Mouse (Mus musculus): ENCODE data around the gene Tubb5. TPM values are rescaled to one million over a fixed set of nuclear protein-coding genes. Genes with fewer than 3 reads are reported as not detected.
A peak's percentile ranks its signal among the peaks of the same experiment; 100 is the strongest.
"Not testable (repeated sequence)": the region's sequence is repeated elsewhere in the genome, so short reads cannot be mapped to it uniquely, and the experiment has no call there.

Tubb5 gene
- total RNA-seq, 2 experiments from 2014 or later, result 771 to 797 TPM

DNA sequence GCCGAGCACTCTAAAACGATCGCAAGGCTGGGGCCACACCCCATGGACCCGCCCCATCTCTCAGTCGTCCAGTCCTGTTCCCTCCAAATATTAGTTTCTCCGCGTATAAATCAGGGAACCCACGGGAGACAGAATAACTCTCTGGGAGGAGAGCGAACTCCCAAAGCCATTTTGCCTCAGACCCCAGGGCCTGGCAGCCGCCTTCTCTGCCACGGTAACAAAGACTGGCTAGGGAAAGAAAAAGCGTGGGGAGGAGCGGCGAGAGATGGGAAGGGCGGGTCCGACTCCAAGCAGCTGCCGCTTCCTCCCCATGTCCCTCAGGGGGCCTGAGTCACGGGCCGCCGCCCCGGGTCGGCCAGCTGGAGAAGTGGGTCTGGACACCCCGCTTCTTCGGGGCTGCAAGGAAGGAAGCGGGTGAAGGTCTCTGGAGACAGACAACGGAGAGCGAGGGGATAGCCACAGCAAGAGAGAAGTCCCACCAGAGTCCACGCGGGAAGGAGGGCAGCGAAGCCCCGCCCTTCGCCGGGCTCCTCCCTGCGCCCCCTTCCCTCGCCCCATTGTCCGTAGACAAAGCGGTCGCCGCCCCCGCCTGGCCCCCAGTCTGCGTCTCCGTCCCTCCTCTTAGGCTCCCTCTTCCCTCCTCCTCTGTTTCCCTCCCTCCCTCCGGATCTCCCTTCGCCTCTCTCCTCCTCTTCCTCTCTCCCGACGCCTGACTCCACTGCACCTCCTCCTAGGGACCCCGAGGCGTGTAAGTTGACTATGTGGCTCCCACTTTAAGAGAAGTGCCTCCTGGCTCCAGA lies 27.6 kb upstream of the Tubb5 start, which contains the start of gene Ppp1r18:
Gene Ppp1r18, plus strand, starts transcription at position 113 of the 800 bp plus-strand sequence.
- intact Hi-C loops (cut with DNase I), result loop anchor here (2.0 kb wide), 1 partner anchor 29 kb away; no protein-coding TSS in a partner anchor
- DNase-seq (ENCODE audit: low spot score in 2 of 2), result peak in 1 of 2 experiments; percentile 38

DNA sequence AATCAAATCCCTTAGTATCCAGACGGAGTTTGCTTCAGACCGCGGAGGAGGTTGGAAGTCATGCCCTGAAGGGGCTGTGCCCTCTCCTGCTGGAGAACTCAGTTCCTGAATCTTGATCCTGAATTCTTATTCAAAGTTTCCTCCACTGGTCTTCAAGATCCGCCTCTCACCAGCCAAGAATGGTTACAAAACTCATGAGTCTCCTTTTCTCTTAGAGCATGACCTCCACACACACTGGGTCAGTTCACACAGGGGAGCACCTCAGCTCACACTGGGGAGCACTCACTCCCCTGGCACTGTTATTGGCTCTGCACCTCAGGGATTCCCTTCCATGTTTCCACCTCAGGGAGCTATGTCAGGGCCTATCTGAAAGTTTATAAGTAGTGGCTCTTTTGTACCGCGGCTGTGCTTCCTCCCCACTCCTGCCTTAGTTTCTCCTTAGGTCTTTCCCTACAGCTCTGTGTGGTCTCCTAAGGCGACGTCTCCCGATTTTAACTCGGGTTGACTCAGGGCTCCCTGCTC lies 26.8 kb upstream of the Tubb5 start:
- intact Hi-C loops (cut with DNase I), result no loop called here
- no peak for DNase-seq (ENCODE audit: low spot score in 2 of 2)

DNA sequence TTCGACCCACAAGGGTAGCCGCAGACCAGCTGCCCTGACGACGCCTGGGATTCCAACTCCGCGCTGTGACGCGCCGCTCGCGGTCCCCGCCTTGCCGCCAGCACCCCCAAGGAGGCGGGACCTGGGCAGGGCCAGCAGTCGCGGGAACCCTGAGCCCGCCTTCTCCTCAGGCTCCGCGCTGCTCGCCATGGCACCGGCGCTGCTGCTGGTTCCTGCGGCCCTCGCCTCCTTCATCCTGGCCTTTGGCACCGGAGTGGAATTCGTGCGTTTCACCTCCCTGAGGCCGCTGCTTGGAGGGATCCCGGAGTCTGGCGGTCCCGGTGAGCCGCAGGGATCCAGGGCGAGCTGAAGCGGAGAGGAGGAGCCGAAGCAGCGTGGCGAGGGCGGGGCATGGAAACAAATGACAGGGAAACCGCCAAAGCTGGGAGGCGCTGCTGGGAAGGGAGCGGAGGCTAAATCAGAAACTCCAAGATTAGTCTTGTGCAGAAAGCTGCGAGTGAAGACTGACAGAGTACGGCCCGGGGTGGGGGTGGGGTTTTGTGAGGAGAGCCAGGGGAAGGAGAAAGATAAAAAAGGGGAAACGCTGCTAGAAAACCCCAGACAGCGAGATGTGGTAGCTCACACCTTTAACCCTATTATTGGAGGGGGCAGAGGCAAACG lies 23.2 kb upstream of the Tubb5 start, which contains the start of gene Nrm:
Gene Nrm, plus strand, starts transcription at position 121 of the 660 bp plus-strand sequence.
- DNase-seq (ENCODE audit: low spot score in 2 of 2), result peak; percentile 86 to 87
- intact Hi-C loops (cut with DNase I), result no loop called here

DNA sequence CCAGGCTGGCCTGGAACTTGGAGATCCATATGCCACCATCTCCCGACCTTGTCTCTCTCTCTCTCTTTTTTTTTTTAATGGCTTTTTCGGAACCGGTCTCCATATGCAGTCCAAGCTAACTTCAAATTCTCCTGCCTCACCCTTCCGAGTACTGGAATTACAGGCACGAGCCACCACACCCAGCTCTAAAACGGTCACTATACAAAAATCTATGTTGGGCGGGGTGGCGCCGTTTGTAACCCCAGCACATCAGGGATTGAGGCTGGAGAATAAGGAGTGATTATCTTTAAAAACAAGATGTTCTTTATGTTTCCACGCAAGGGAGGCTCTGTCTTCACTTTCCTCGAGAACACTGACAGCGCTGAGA lies 22.7 kb upstream of the Tubb5 start:
- no peak for DNase-seq (ENCODE audit: low spot score in 2 of 2)
- intact Hi-C loops (cut with DNase I), result no loop called here

DNA sequence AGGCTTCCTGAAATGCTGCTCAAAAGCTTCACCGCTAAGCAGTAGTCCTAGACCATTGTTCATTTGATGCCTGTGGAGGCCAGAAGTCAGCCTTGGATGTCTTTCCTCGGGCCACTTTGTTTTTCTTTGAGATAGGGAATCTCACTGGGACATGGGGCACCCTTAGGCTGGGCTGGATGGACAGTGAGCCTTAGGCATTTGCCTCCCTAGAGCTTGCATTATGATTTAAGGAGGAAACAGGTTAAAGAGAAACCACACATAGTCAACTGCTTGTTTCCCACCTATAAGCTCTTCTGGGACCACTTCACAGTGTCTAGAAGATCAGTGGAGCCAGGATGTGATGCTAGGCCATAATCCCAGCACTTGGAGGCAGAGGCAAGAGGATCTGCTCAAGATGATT lies 21.7 kb upstream of the Tubb5 start:
- intact Hi-C loops (cut with DNase I), result no loop called here
- DNase-seq (ENCODE audit: low spot score in 2 of 2), result no peak

DNA sequence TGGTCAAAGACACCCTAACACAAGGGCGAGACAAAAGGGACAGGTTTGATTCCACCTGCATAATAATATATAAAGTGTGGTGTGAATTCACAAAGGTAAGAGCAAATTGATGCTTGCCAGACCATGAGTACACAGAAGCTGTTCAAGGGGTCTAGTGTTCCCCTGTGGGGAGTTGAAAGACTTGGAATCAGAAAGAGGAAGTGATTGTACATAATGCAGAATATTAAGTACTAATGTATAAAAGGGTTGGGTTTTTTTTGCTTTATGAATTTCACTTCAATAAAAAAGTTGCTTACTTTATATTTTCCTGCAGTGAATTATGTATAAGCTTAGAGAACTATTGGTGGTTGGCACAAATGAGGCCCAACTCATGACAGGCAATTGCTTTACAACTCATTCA lies 21.3 kb upstream of the Tubb5 start:
- intact Hi-C loops (cut with DNase I), result no loop called here
- DNase-seq (ENCODE audit: low spot score in 2 of 2), result no peak

DNA sequence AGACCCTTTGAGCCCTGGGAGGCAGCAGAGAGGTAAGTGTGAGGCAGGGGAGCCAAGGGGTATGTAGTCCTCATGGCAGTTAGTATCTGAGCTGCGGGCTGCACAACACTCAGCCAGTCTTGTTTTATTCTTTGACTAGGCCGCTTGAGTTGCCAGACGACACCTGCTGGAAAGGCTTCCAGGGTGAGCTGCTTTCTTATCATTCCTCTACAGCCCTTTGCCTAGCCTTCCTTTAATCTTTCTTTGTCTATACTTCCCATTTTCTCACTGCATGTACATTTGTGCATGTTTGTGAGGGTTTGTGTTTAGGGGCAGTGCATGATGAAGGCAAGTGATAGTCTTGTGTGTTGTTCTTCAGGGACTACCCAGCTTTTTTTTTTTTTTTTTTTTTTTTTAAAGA lies 12.9 kb upstream of the Tubb5 start:
- no peak for DNase-seq (ENCODE audit: low spot score in 2 of 2)
- intact Hi-C loops (cut with DNase I), result no loop called here

DNA sequence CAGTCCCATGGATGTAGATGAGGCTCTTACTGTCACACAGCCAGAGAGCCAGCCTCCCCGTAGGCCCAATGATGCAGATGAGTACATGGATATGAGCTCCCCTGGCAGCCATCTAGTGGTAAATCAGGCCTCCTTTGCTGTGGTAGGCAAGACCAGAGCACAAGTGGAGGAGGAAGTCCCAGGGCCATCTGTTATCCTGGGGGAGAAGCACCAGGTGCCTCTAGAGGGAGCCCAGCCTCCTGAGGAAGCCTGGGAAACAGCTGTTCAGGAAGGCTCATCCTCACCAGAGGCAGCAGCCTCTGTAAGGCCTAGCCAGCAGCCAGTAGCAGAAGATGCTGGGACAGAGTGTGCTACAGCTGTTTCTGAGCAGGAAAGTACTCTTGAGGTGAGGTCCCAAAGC lies 10.0 kb upstream of the Tubb5 start:
- intact Hi-C loops (cut with DNase I), result no loop called here
- no peak for DNase-seq (ENCODE audit: low spot score in 2 of 2)

DNA sequence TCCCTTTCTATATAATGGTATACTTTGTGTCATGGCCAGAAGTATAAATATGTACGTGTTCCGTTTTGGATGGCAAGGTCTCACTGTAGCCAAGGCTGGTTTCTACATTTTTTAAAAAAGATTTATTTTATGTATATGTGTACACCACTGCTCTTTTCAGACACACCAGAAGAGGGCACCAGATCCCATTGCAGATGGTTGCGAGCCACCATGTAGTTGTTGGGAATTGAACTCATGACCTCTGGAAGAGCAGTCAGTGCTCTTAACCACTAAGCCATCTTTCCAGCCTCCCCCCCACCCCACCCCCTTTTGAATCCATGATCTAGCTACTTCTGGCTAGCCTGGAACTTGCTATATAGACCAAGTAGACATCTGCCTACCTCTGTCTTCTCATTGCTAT lies 5.4 kb upstream of the Tubb5 start:
- DNase-seq (ENCODE audit: low spot score in 2 of 2), result no peak
- intact Hi-C loops (cut with DNase I), result no loop called here

DNA sequence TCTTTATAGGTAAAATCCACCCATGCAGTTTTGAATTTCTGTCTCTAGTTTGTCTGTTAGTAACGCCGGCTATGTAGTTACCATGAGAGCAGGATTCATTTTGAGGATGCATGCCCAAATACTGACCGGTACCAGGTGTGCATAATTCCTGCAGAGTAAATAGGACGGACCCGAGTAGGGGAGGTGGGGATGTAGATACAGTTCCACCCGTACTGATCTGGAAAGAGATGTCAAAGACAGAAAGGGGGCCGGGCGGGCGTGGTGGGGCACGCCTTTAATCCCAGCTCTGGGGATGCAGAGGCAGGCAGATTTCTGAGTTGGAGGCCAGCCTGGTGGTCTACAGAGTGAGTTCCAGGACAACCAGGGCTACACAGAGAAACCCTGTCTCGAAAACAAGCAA lies 3.9 kb upstream of the Tubb5 start:
- no peak for DNase-seq (ENCODE audit: low spot score in 2 of 2)
- intact Hi-C loops (cut with DNase I), result no loop called here

DNA sequence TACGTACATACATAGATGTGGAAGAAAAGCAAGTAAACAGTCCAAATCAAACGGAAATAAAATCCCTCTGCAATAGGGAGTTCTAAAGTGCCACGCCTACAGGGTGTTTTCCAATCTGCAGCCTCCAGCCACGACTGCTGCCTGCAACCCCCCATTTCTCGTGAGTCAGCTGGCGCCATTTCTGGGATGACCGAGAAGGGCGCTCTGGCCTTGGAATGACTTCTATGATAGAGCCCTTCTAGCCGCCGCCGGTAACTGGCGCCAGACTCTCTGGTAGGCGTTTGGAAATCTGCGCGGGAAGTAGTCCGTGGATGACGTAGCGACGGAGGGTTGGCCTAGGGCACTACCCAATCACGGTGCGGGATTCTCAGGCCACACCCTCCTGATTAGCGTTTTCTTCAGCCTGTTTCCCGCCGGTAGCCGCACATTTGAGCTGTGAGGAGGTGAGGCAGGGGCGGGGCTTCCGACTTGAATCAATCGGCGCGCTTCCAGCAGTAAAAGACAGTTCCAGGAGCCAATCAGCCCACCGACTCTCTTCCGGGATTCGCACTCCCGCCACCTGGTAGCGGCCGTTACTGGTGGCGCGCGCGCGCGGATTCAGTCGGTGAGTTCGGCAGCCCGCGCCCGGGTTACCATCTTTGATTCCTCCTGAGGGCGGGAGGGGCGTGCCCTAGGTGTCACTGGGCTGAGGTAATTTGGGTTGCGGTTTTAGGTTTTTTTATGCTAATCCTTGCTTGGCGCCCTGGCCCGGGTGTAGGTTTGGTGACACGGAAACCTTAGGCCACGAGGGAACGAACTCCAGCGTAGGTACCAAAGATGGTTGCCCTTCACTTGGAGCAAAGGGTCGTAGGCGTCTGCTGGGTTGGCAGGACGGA lies 3.2 kb upstream of the Tubb5 start, which contains the start of gene Mdc1:
Gene Mdc1, plus strand, starts transcription at position 440 of the 875 bp plus-strand sequence.
- intact Hi-C loops (cut with DNase I), result no loop called here
- DNase-seq (ENCODE audit: low spot score in 2 of 2), result peak; percentile 99 to 100

DNA sequence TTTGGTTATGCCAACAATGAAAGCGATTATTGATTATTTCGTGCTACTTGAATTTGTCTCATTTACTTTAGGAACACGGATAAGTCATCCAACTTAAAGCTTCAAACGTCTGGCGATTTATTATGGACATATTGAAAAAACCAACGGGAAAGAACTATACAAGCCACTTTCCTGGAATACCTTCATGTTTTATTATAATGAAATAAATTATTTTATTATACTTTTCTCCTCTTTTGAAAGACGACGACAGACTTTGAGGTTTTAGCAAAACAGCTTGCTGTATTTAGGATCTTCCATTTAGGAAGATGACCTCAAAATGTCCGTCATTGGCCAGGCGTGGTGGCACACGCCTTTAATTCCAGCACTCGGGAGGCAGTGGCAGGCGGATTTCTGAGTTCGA lies 2.5 kb upstream of the Tubb5 start:
- DNase-seq (ENCODE audit: low spot score in 2 of 2), result no peak
- intact Hi-C loops (cut with DNase I), result no loop called here

DNA sequence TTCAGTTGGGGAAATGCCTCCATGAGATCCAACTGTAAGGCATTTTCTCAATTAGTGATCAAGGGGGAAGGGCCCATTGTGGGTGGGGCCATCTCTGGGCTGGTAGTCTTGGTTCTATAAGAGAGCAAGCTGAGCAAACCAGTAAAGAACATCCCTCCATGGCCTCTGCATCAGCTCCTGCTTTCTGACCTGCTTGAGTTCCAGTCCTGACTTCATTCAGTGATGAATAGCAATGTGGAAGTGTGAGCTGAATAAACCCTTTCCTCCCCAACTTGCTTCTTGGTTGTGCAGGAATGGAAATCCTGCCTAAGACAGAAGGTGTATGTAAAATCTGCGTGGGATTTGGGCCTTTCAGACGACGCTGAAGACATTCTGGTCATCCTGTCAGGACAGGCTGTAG lies 896 bp upstream of the Tubb5 start:
- DNase-seq (ENCODE audit: low spot score in 2 of 2); intact Hi-C loops (cut with DNase I): not testable (repeated sequence)

DNA sequence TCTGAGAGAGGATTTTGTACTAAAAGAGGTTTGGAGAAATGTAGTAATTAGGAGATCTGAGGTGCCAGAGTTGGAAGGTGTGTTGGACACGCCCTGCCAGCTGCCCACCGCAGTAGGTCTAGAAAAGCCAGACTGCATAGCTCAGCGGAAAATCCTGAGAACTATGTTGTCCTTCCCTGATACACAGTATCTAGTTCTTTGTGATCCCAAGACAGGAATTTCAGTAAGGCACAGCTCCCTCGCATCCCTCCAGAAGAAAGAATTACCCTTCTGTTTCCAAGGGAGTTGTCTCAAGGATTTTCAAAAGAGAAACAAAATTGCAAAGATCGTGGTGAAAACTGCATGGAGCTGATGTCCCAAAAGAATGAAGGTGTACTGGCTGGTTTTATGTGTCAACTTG lies 464 bp upstream of the Tubb5 start:
- no peak for DNase-seq (ENCODE audit: low spot score in 2 of 2)

DNA sequence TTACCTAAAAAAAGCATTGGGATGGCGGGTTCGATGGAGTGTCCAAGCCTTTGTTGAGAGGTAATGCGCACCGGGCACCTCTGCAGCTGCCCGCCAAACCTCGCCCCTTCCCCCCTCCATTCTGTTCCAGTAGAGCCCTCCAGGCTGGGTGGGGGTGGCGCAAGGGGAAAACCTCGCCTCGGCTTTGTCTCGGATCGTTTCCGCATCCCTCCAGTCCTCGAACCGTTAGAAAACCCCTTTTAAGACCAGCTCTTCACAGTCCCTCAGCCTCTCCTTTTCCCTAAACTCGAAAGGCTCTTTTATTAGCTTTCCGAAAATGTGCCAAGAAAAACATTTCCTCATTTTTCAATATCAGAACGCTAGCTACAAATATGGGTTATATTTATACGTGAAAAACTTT lies 619 bp downstream of the Tubb5 start:
- peak in 1 of 2 experiments; percentile 56 for DNase-seq (ENCODE audit: low spot score in 2 of 2)
- intact Hi-C loops (cut with DNase I), result loop anchor here (2.0 kb wide), 2 partner anchors 29 to 79 kb away; partner anchors contain the start of genes Mrps18b and Ppp1r10

More for the DNA sequence above, 464 bp upstream of the Tubb5 start:
- intact Hi-C loops (cut with DNase I), result no loop called here

DNA sequence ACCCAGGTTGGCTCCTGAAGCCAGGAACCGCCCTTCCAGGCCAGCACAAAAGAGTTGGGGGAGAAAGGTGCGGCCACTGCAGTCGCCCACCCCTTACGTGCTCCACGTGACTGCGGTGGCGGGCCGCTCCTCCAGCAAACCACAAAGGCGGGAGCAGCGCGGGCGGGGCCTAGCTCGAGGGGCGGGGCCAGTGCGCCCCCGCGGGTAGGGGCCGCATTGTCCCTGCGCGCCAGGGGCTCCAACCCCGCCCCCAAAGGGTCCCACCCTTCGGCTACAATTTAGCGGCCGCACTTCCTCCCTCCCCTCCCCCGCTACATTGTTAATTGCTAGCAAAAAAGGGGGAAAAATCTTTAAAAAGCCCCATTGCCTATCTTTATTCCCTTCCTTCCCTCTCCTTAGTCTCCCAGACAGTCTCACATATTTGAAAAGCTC lies 1.1 kb downstream of the Tubb5 start:
- DNase-seq (ENCODE audit: low spot score in 2 of 2), result peak; percentile 81 to 87
- intact Hi-C loops (cut with DNase I), result loop anchor here (2.0 kb wide), 2 partner anchors 30 to 80 kb away; partner anchors contain the start of genes Mrps18b and Ppp1r10

DNA sequence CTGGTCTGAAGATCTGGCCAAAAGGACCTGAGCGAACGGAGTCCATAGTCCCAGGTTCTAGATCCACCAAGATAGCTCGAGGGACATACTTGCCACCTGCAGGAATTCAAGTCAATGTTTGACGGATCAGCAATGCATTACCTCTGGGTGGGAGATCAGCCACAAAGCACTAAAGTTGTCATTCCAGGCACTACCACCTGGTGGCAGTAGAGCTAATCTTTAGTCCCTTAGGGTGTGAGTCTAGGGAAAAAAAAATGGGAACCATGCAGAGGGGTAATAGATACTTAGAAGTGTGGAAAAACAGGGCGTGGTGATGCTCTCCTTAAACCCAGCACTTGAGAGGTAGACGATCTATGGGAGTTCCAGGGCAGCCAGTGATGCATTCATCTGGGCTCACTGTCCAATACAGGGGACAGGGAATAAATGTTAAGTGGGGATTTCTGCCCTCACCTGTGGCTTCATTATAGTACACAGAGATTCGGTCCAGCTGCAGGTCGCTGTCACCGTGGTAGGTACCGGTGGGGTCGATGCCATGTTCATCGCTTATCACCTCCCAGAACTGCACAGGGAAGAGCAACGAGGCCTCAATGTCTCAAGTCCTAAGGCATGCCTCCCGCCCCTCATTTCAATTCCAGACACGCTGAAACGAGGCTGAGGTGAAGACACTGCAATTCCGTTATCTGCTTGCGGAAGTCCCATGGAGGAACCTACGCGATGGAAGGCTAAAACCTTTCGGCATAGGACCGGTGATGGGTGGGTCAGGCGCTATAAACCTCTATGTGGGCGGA lies 1.7 kb downstream of the Tubb5 start:
- peak; percentile 95 for DNase-seq (ENCODE audit: low spot score in 2 of 2)
- intact Hi-C loops (cut with DNase I), result loop anchor here (2.0 kb wide), 2 partner anchors 30 to 80 kb away; partner anchors contain the start of genes Mrps18b and Ppp1r10

DNA sequence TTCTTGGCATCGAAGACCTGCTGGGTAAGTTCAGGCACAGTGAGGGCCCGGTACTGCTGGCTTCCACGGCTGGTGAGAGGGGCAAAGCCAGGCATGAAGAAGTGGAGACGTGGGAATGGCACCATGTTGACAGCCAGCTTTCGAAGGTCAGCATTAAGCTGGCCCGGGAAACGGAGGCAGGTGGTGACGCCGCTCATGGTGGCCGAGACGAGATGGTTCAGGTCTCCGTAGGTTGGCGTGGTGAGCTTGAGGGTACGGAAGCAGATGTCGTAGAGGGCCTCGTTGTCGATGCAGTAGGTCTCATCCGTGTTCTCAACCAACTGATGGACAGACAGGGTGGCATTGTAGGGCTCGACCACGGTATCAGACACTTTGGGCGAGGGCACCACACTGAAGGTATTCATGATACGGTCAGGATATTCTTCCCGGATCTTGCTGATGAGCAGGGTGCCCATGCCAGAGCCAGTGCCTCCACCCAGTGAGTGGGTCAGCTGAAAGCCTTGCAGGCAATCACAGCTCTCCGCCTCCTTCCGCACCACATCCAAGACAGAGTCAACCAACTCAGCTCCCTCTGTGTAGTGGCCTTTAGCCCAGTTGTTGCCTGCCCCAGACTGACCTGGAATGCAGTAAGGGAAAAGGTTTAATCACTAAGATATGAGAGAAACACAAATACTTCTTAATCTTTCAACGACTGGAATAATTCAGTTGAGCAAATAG lies 2.5 kb downstream of the Tubb5 start:
- intact Hi-C loops (cut with DNase I), result loop anchor here (2.0 kb wide), 2 partner anchors 31 to 81 kb away; partner anchors contain the start of genes Mrps18b and Ppp1r10

More for the DNA sequence above, 2.5 kb downstream of the Tubb5 start:
- no peak for DNase-seq (ENCODE audit: low spot score in 2 of 2)

All from left cerebral cortex, postnatal 14 days (tissue).